Mouse (Mus musculus) layer of hippocampus, adult 18-20 months (tissue): ENCODE measurements around the gene Ggta1. TPM values are rescaled to one million over a fixed set of nuclear protein-coding genes. Genes with fewer than 3 reads are reported as not detected.

ENCODE experiments used
- DNase-seq, 2 experiments: peaks; one replicate each; pipeline ENCODE4 v3.0.0; 2022; ENCODE audit warnings: low spot score in 2 of 2
- total RNA-seq, 2 experiments: library from RNA; stranded (reverse); gene quantifications; 2 replicates each; pipeline ENCODE4 v1.2.3; 2021

Ggta1 gene
- total RNA-seq, 2 experiments from 2014 or later = 2.6 to 4.3 TPM

DNA sequence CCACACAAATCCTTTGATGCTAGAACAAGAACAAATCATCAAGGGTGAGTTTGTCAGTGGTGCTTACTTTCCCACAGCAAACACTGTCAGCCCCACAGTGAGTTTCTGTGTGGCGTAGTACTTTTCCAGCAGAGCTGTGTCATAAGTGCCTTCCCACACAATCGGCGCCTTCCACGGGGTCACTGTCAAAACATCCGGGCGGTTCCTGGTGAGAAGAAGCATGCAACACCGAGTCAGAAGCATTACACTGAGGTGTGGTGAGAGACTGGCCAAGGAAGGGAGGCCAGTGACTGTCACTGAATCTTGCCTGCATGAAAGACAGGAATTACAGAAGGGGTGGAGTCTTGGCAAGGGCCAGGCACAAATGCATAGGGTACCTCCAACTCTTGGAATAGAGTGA lies 55.2 kb downstream of the Ggta1 start:
- DNase-seq = no peak

DNA sequence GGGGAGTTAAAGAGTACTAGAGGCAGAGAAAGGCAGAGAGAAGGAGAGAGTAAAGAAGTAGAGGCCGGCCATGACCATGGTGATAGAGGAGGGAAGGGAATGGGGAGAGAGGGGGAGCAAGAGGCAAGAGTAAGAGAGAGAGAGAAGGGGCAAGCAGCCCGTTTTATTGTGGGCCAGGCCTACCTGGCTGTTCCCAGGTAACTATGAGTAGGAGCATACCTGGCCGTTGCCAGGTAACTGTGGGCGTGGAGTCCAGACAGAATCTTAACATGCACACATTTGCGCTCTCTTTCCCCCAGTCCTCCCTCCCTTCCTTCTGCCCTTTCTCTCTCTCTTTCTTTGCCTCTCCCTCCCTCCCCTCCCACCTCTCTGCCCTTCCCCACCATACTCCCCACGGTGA lies 55.8 kb downstream of the Ggta1 start:
- DNase-seq = no peak

DNA sequence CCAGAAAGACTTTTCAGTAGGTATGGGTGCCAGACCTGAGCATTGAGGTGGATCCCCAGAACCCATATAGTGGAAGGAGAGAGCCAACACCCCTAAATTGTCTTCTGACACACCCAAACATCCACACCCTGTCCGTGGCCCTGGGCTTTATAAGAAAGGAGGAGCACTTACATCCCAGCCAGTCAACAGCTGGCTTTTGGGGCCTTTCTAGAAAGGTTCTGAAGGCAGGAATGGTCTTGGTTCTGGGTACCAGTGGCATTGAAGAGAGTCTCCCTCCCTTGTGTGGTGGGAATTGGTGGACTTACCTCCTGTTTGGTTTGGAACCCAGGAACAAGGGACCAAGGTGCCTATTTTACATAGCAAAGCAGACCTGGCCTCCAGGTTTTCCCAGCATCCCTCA lies 56.4 kb downstream of the Ggta1 start:
- no peak for DNase-seq

DNA sequence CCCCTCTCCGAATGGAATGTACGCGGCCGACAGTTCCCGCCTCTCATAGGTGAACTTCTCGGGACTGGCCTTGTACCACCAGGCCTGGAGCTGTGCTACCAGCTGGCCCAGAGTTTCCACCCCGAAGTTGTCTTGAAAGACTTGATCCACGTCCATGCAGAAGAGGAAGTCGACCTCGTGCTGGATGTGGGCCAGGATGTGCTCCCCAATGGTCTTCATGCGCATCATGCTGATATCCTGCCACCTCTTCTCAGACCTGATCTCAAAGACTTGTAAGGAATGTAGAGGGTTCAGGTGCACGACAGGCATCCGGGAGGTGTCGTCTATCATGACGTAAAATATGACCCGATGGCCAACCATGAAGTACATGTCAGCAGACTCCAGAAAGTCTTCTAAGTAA lies 60.6 kb downstream of the Ggta1 start:
- no peak for DNase-seq

DNA sequence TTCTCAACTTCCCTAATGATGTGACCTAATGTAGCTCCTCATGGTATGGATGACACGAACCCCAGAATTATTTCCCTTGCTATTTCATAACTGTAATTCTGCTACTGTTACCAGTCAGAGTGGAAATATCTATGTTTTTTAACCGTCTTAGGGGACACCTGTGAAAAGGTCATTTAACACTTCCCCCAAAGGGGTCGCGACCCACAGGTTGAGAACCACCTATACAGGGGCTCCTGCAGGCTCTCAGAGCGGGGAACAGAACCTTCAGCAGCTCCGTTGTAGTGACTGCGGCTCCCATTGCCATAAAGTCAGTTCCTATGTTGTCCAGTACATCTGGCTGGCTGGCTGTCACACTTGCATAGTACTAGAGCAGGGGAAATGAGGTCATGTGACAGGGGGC lies 62.3 kb downstream of the Ggta1 start:
- no peak for DNase-seq

DNA sequence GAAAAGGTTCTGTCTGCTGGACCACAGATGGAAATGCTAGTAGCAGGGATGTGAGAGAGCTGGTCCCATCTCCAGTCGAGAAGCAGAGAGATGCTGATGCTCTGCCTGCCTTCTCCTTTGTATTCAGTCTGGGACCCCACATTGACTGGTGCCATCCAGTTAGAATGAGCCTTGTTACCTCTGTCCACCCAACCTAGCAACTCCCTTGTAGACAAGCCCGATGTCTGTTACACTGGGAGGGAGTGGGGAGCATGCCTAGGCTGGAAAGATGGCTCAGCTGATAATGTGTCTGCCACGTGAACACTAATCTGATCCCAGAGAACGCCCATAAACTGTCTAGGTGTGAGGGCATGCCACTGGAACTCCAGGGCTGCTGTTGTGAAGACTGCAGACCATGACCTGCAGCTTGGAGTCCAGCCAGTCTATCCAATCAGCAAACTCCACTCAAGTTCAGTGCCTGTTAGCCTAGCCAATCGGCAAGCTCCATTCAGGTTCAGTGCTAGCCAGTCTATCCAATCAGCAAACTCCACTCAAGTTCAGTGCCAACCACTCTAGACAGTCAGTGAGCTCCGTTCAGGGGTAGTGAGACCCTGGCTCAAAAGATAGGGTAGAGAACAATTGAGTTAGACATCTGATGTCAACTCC lies 64.7 kb downstream of the Ggta1 start:
- no peak for DNase-seq

DNA sequence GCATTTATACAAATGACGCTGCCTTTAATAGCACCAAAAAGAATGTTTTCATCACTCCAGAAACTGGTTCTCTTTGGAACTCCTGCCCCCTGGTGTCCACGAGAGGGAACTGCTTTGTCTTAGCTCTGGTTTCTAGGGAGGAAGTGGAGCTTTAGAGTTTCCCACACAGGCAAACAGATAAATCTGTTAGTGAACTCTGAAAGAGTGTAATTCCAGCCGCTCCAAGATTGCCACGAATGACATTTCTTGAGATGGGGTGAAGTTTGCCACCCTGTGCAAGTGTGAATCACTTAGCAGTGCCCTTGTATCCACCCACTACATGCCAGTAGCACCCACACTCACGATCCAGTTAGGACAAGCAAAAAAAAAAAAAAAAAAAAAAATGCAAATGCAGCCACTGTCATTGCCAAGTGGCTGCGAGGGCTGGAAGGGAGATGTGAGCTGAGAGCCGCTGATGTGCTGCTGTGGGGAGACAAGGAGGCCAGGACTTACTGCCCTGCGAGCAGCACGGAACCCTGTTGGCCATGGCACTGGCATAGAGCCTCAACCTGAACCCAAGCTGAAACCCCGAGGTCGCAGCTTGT lies 65.3 kb downstream of the Ggta1 start:
- DNase-seq = peak; percentile 70 to 84

DNA sequence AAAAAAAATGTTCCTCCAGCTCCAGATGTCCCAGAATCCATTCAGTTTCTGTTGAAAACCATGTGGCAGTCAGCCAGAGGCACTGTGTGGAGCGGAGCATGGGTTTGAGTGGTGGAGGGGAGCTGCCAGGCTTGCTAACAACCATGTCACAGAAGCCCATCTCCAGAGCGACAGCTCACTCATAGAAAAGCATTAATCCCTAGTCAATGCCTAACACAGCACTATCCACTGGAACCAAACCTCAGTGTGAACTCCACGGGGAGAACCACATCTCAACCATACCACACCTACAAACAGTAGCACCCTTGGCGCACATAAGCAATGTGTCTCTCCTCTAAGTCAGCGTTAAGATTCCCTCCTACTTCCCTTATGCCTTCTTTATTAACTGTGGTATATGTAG lies 65.9 kb downstream of the Ggta1 start, which contains the start of gene 4930402F06Rik:
TSS of gene 4930402F06Rik (minus strand) at position 80 of the 400 bp plus-strand sequence.
- DNase-seq = peak; percentile 12 to 51

DNA sequence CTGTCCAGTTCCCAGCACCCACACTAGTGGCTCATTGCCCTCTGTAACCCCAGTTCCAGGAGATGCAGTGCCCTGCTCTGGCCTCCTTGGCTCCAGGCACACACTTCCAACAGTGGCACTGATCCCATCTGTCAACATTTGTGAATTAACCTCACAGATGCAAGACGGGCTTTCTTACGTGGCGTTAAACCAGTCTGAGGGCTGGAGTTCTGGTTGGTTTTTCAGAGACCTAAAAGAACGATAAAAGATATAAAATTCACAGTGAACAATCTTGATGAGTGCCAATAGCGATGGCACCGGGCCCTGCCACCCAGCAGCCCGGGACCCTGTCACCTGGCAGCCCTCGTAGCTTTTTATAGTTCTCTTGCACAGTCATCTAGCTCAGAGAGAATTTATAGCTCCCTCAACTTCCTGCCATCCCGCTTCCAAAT lies 77.6 kb downstream of the Ggta1 start:
- no peak for DNase-seq

DNA sequence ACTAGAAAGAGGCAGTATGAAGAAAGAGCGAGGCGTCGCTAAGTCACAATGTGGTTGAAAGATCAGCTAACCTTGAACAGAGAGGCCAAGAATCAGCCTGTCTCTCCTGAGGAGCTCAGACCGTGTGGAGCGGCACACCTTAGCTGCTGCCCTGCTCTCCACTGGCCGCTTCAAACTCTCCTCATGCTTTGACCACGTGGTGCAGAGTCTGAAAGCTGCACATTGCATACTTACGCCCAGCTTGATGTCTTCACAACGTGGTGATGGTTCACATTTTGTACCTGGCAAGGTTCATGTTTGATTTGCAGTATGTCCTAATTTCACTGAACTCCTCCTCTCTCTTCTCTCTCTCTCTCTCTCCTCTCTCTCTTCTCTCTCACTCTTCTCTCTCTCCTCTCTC lies 83.7 kb downstream of the Ggta1 start:
- DNase-seq = no peak

DNA sequence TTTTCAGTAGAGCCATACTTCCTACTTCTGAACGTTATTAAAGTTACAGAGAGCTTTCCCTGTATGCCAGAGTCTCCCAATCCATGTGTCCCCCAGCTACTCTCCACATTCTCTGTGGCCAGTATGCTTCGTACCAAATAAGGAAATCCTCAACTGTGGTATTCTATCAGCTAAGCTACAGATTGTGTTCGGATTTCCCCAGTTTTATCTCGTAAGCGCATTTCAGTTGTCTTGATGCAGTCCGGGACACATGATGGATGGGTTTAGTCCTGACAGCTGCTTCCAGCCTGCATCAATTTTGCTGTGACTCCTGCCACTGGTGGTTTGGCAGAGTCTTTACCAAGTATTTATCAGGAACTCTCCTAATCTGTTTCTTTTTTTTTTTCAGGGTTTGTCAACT lies 85.4 kb downstream of the Ggta1 start:
- no peak for DNase-seq

DNA sequence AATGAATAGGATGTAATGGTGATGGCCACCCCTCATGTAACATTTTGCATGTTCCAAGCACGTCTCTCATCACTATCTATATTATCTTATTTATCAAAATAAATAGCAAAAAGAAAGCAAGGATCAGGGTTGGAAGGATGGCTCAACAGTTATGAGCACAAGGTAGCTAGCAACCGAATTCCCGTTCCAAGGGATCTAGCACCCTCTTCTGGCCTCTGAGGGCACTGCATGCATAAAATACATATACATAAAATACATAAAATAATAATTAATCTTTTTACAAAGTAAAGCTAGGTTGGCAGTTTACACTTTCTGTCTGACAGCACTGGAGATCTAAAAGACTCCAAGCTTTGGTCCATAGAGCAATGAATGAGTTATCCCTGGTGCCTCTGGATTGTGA lies 90.0 kb downstream of the Ggta1 start:
- no peak for DNase-seq

DNA sequence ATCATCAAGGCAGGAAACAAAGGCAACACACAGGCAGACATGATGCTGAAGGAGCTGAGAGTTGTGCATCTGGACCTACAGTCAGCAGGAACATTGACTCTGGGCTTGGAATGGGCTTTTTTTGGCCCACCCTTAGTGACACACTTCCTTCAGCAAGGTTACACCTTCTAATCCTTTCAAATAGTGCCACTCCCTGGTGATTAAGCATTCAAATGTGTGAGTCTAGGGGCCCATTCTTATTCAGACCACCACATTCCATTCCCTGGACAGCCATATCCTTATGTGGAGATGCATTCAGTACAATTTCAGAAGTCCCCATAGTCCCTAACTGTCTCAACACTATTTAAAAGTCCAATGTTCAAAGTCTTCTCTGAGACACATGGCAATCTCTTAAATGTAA lies 92.3 kb downstream of the Ggta1 start:
- DNase-seq = no peak

DNA sequence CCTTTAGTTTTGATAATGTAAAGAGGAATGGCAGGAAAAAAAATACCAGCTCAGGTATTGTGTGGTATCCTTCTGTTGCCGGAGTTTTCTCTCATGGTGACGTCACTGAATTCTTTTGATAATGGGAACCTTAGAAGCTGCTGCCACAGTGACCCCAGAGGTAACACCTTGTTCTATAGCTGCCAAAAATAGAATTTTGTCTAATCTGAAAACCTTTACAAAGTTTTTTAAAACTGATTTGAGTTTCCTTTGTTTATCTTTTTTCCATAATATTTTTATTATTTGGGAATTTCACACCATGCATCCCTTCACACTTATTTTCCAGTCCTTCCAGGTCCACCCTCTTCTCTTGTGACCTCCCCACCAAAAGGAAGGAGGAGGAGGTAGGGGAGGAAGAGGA lies 95.4 kb downstream of the Ggta1 start, which contains the start of gene 4930568D16Rik:
TSS of gene 4930568D16Rik (minus strand) at position 101 of the 400 bp plus-strand sequence.
- no peak for DNase-seq

Other genes with a start within 250 kb of the Ggta1 start
- gene Gsn, start 206.9 kb downstream of the Ggta1 start, total RNA-seq = 10 to 100 TPM; 45.0 to 49.4 TPM
- gene Stom, start 126.3 kb downstream of the Ggta1 start, total RNA-seq = 10 to 100 TPM in 1 of 2 experiments, 1 to 10 TPM in 1; 8.3 to 10.2 TPM
- gene 4930568D16Rik, start 95.5 kb downstream of the Ggta1 start, total RNA-seq = not detected
- not detected for gene 4930402F06Rik, start 66.1 kb downstream of the Ggta1 start, total RNA-seq
- 100 to 1,000 TPM; 108 to 109 TPM for gene Dab2ip, start 95.0 kb upstream of the Ggta1 start, total RNA-seq